Mouse (Mus musculus) kidney, postnatal 0 days (tissue): ENCODE results near the gene Opn1mw. TPM values are rescaled to one million over a fixed set of nuclear protein-coding genes. Genes with fewer than 3 reads are reported as not detected.
A peak's percentile ranks its signal among the peaks of the same experiment; 100 is the strongest.

Experiments used
- ATAC-seq: fragments of 200-750 bp; cut with Nextera tagmentation; replicated peaks from 2 replicates; pipeline ENCODE4 v1.8.0; 2017; ENCODE audit warnings: low read depth, moderate number of reproducible peaks, moderate TSS enrichment, moderate library complexity; ENCODE audit not compliant: low FRiP score
- DNase-seq: peaks from one replicate; pipeline ENCODE4 v3.0.0-alpha.2; 2016; ENCODE audit warnings: low spot score
- H3K27ac ChIP-seq: fragments of 300-500 bp; sonication (generic); 2 replicates; pipeline ENCODE4 v1.5.1; 2014; ENCODE audit warnings: mild to moderate bottlenecking
- H3K27me3 ChIP-seq: fragments of 300-500 bp; sonication (generic); 2 replicates; pipeline ENCODE4 v1.6.1; 2014; ENCODE audit warnings: low read length, mixed read lengths; ENCODE audit not compliant: insufficient read depth
- H3K36me3 ChIP-seq: fragments of 300-500 bp; sonication (generic); 2 replicates; pipeline ENCODE4 v1.6.1; 2014; ENCODE audit warnings: low read length, mixed read lengths; ENCODE audit not compliant: insufficient read depth
- H3K4me1 ChIP-seq: fragments of 300-500 bp; sonication (generic); replicated peaks from 2 replicates; pipeline ENCODE4 v1.6.1; 2014; ENCODE audit warnings: antibody characterized with exemption, low read length, mixed read lengths; ENCODE audit not compliant: insufficient read depth
- H3K4me2 ChIP-seq: fragments of 300-500 bp; sonication (generic); 2 replicates; pipeline ENCODE4 v1.6.1; 2014; ENCODE audit warnings: mild to moderate bottlenecking, low read length, moderate library complexity, mixed read lengths
- H3K4me3 ChIP-seq: fragments of 300-500 bp; sonication (generic); replicated peaks from 2 replicates; pipeline ENCODE4 v1.5.1; 2014; ENCODE audit warnings: low read depth, low read length
- H3K9ac ChIP-seq: fragments of 300-500 bp; sonication (generic); 2 replicates; pipeline ENCODE4 v1.6.1; 2014; ENCODE audit warnings: low read depth, low read length
- H3K9me3 ChIP-seq: fragments of 300-500 bp; sonication (generic); replicated peaks from 2 replicates; pipeline ENCODE4 v1.6.1; 2016; ENCODE audit warnings: low read length, inconsistent platforms, mixed read lengths
- CTCF ChIP-seq: IDR thresholded peaks from 2 replicates; pipeline ENCODE4 v1.5.1; 2016; ENCODE audit warnings: antibody characterized with exemption, low read depth, mild to moderate bottlenecking, moderate library complexity
- WGBS: fragments of 180-500 bp; shearing (Covaris S2); extraction: QIAGEN DNeasy Blood & Tissue Kit; methylation state at CpG from one replicate; pipeline ENCODE4 v1.1.7; 2014; 5-methylcytosine and 5-hydroxymethylcytosine counted together
- polyA plus RNA-seq: library from polyadenylated mRNA; unstranded; fragments of >200 nt; fragmentation: Nextera tagmentation; extraction: Ambion mirVana; gene quantifications from 2 replicates; pipeline ENCODE4 v1.2.1, GENCODE M21; 2015

Gene Opn1mw
- not detected in 2 replicates for polyA plus RNA-seq

DNA sequence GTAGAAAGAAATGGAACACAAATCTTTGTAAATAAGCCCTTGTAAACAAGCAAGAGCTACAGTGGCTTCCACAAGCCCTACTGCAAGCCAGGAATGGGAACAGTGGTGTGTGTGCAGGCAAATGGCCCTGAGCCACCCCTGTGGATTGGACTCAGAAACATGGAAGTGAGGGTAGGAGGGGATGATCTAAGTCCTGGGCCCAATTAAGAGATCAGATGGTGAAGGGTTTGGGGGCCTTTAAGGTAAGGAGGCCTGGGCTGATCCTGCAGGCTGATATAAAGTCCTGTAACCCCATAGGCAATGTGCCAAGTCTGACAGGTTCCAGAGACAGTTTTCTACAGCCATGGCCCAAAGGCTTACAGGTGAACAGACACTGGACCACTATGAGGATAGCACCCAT, at the start of gene Opn1mw:
TSS of gene Opn1mw (plus strand) at position 301 of the 400 bp plus-strand sequence.
- H3K4me1 ChIP-seq, result no peaks in the 10 kb centered on the region
- H3K9me3 ChIP-seq, result no peaks in the 10 kb centered on the region
- TF ChIP-seq CTCF, result no peak
- H3K27ac ChIP-seq, result no peak within 1 kb of the TSS
- H3K9ac ChIP-seq, result no peak within 1 kb of the TSS
- H3K4me2 ChIP-seq, result no peak within 1 kb of the TSS
- H3K4me3 ChIP-seq, result no peak within 1 kb of the TSS
- DNase-seq (no peak), ATAC-seq (no peak)
- H3K27me3 ChIP-seq, result no peaks in the 10 kb centered on the region
- H3K36me3 ChIP-seq, result no peaks in the 10 kb centered on the region

DNA sequence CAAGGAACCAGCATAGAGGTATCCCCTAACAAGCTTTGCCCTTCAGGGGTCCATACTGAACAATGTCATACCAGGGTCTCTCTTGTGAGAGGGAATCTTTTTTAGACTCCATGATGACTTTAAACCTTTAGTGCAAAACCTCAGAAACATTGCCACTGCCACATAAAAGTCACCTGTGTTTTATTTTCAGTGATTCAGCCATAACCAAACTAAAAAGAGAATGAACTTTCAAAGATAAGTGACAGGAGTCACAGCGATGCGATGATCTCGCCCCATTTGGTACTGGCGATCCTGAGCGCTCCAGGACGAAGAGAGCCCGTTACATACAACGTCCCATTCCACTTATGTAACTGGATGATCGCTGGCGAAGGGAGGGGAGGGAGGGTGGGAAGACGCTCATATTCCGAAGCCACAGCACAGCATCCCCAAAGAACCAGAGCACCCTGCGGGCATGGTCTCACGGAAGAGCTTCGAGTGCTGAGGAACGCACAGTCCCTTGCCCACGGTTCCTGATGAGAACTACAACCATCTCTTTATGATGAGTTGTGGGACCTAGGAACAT, 42.9 kb upstream of the Opn1mw start:
- TF ChIP-seq CTCF, result no peak
- peak overlapping the region; percentile 79 for H3K9ac ChIP-seq
- ATAC-seq (no peak), DNase-seq (no peak)
- H3K9me3 ChIP-seq, result no peaks in the 10 kb centered on the region
- H3K36me3 ChIP-seq, result no peaks in the 10 kb centered on the region
- peak overlapping the region; percentile 93 for H3K27ac ChIP-seq
- H3K4me3 ChIP-seq, result peak overlapping the region; percentile 62
- peak overlapping the region; percentile 57 for H3K4me2 ChIP-seq
- H3K27me3 ChIP-seq, result no peaks in the 10 kb centered on the region
- H3K4me1 ChIP-seq, result no peaks in the 10 kb centered on the region
- WGBS, result 25% methylated on average over 17 of the region's 17 CpGs

DNA sequence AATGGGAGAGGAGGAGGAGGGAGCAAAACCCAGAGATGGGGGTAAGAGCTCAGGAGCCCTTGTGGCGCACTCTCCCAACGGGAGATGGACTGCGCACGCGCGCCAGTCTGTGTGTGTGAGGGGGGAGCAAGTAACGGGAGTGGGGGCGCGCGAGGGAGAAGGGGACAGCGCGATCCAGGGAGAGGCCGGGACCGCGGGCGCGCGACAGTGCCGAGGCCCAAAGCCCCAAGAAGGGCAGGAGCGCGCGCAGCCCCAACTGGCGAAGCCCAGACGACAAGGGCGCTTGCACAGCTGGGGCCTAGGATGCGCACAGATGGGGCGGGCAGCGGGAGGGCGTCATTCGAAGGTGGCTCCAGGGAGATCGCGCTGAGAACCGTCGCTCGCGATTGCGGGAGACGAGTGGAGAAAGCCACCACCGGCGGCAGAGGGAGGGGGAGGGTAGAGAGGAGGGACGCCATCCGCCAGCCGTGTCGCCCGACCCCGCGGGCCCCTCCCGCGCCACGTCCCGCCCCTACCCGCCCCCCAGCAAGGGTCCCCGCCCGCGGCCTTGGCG, 42.2 kb upstream of the Opn1mw start:
- no peak for TF ChIP-seq CTCF
- Histone ChIP-seq H3K4me1 (no peaks in the 10 kb centered on the region), H3K4me2 (peak overlapping the region; percentile 57), H3K27ac (peak overlapping the region; percentile 93), H3K9ac (peak overlapping the region; percentile 79), H3K27me3 (no peaks in the 10 kb centered on the region), H3K9me3 (no peaks in the 10 kb centered on the region), H3K4me3 (peak overlapping the region; percentile 62), H3K36me3 (no peaks in the 10 kb centered on the region)
- WGBS, result 22% methylated on average over 41 of the region's 56 CpGs
- DNase-seq (peak; percentile 83), ATAC-seq (peak; percentile 78)

DNA sequence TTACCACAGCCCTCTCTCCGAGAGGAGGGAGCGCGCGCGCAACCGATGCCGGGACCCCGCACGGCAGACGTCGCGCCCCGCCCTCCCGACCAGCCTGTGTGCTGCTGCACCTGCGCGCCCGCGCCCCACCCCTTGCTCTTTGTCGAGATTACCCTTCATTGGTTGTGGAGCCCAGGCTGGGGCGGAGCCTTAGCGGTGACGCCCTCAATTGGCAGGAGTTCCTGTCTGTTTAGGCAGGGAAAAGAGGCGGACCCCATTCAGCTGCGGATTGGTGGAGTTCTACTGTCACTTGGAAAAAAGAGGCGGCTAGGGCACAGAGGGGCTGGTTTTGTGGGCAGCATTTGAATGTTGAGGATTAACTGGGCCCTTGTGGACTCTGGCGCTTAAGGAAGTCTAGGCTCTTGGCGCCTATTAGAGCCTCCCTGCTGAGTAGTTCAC, 41.6 kb upstream of the Opn1mw start:
- WGBS, result 24% methylated on average over 25 of the region's 27 CpGs
- H3K27me3 ChIP-seq, result no peaks in the 10 kb centered on the region
- TF ChIP-seq CTCF, result no peak
- peak overlapping the region; percentile 34 for H3K4me2 ChIP-seq
- H3K4me3 ChIP-seq, result peak overlapping the region; percentile 62
- H3K27ac ChIP-seq, result peak overlapping the region; percentile 93
- H3K4me1 ChIP-seq, result no peaks in the 10 kb centered on the region
- DNase-seq (peak; percentile 98), ATAC-seq (peak; percentile 99)
- H3K36me3 ChIP-seq, result no peaks in the 10 kb centered on the region
- H3K9ac ChIP-seq, result peak overlapping the region; percentile 79
- no peaks in the 10 kb centered on the region for H3K9me3 ChIP-seq

DNA sequence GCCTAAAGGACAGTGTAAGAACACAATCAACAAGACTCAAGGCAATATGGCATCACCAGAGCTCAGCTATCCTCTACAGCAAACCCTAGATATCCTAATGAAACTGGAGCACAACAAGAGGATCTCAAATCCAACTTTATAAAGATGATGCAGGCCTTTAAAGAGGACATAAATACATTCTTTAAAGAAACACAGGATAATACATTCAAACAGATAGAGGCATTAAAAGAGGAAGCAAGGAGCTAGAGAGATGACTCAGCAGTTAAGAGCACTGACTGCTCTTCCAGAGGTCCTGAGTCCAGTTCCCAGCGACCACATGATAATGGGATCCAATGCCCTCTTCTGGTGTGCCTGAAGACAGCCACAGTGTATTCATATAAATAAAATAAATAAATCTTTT, 32.1 kb upstream of the Opn1mw start:
- DNase-seq (no peak), ATAC-seq (no peak)
- Histone ChIP-seq H3K27ac (no peak overlapping the region), H3K4me3 (no peak overlapping the region), H3K27me3 (no peaks in the 10 kb centered on the region), H3K9ac (no peak overlapping the region), H3K4me2 (no peak overlapping the region), H3K9me3 (no peaks in the 10 kb centered on the region), H3K4me1 (no peaks in the 10 kb centered on the region), H3K36me3 (no peaks in the 10 kb centered on the region)
- WGBS, result 59% methylated on average over 1 of the region's 1 CpGs
- no peak for TF ChIP-seq CTCF

DNA sequence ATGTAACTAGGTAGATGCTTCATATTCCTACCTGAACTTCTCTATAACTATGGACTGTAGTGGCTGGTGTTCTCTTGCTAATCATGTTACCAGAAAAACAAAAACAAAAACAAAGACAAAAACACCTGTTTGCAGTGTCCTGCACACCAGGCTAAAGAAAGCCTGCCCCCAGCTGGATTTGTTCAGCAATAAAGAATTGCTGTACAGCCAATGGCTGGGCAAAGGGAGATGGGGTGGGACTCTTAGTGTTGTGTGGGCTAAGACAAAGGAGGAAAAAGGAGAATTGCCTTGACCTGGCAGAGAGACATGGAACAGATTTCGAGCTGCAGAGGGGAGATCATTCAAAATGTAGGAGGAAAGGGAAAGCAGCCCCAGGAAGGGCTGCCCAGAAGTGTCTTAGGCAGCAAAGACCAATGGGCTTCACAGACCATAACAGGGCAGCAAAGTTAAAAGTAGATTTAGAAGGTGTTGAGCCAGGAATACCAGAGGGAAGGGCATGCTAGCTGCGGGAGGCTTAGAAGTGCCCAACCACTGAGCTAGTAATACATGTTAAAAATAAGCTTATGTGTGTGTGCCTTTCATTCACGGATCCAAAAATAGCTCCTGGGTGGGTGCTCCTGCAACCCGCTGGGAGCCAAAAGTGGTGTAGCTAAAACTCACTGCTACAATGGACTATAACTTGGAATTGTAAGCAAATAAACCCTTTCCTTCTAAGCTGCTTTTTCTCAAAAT, 23.6 kb upstream of the Opn1mw start:
- Histone ChIP-seq H3K9me3 (no peaks in the 10 kb centered on the region), H3K4me1 (no peaks in the 10 kb centered on the region), H3K27ac (no peak overlapping the region), H3K4me2 (no peak overlapping the region), H3K4me3 (no peak overlapping the region), H3K36me3 (no peaks in the 10 kb centered on the region), H3K27me3 (no peaks in the 10 kb centered on the region), H3K9ac (no peak overlapping the region)
- ATAC-seq (no peak), DNase-seq (no peak)
- TF ChIP-seq CTCF, result peak; percentile 17; the same call in 1 of the 2 replicates
- WGBS, result 66% methylated on average over 4 of the region's 4 CpGs
